Comparison of ENCODE assay signal across 10 mouse cellular contexts in the genomic region with DNA sequence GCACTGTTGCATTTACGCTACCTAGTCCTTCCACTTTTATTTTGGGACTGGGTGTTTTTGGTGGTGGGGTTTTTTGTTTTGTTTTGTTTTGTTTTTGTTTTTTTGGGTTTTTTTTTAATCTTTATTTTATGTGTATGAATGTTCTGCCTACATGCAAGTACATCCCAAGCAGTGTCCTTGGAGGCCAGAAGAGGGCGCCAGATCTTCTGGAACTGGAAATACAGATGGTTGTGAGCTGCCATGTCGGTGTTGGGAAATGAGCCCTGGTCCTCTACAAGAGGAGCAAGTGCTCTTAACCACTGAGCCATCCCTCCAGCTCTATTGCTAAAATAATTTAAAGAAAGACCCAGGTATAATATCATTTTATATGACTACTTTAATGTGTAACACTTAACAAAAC. TPM values are rescaled to one million over a fixed set of nuclear protein-coding genes. Genes with fewer than 3 reads are reported as not detected.
DNase-seq lines count a peak whose midpoint lies in the region; ATAC-seq and TF ChIP-seq lines count a peak whose summit lies in the region.
"Had no signal": no experiment of that assay in that cellular context is flagged by ENCODE, and none has a peak within 500 bp of the region (broad histone marks: within the 10 kb centered on the region; RNA-seq: fewer than 3 reads in every experiment).

No protein-coding gene starts in this region.

- H3K4me3 ChIP-seq in hindbrain, postnatal 0 days (ENCODE audit: low read length), result no peak overlapping the region
- H3K4me3 ChIP-seq in hindbrain, embryonic 14.5 days (replicated peaks; ENCODE audit: low read length), result no peak overlapping the region
- H3K4me3 ChIP-seq: midbrain, embryonic 12.5 days had no signal

- no peaks in the 10 kb centered on the region for H3K9me3 ChIP-seq in hindbrain, postnatal 0 days (ENCODE audit: low read length)
- no peaks in the 10 kb centered on the region for H3K9me3 ChIP-seq in hindbrain, embryonic 14.5 days (ENCODE audit: control insufficient read depth, low read length)
- H3K9me3 ChIP-seq: midbrain, embryonic 12.5 days had no signal

- DNase-seq in hindbrain, postnatal 0 days (ENCODE audit: low spot score), result no peak
- no peak for DNase-seq in hindbrain, embryonic 14.5 days (ENCODE audit: low spot score)
- peak; percentile 34 for DNase-seq in thymus, postnatal 0 days (ENCODE audit: low spot score)
- DNase-seq in thymus, postnatal 36 days, result no peak
- DNase-seq in c-Kit-positive CD71-positive TER-119-negative erythroid progenitor cells, embryonic 14.5 days (ENCODE audit: low read depth), result peak; percentile 41
- no peak for DNase-seq in frontal cortex, postnatal 25 days (ENCODE audit: low spot score in 2 of 2)
- DNase-seq in right cerebral cortex, postnatal 36 days (ENCODE audit: low spot score in 2 of 2), result no peak
- no peak for DNase-seq in T-cell, adult 2 months (ENCODE audit: low spot score)

- no peak for ATAC-seq in hindbrain, postnatal 0 days
- ATAC-seq in hindbrain, embryonic 14.5 days (ENCODE audit: low FRiP score), result no peak

- WGBS in hindbrain, postnatal 0 days, result 49% methylated on average over 3 of the region's 3 CpGs
- 55% methylated on average over 3 of the region's 3 CpGs for WGBS in hindbrain, embryonic 14.5 days

- no peaks in the 10 kb centered on the region for H3K4me1 ChIP-seq in hindbrain, postnatal 0 days (ENCODE audit: insufficient read depth, low read length)
- H3K4me1 ChIP-seq in hindbrain, embryonic 14.5 days (replicated peaks; ENCODE audit: control insufficient read depth, insufficient read depth, low read length), result no peaks in the 10 kb centered on the region
- H3K4me1 ChIP-seq: midbrain, embryonic 12.5 days had no signal

- no peak overlapping the region for H3K9ac ChIP-seq in hindbrain, postnatal 0 days (replicated peaks; ENCODE audit: low read length)
- H3K9ac ChIP-seq in hindbrain, embryonic 14.5 days, result no peak overlapping the region
- H3K9ac ChIP-seq: midbrain, embryonic 12.5 days had no signal

- no peaks in the 10 kb centered on the region for H3K27me3 ChIP-seq in hindbrain, postnatal 0 days (ENCODE audit: insufficient read depth, low read length)
- H3K27me3 ChIP-seq in hindbrain, embryonic 14.5 days (ENCODE audit: control insufficient read depth, insufficient read depth, low read length), result no peaks in the 10 kb centered on the region
- H3K27me3 ChIP-seq: midbrain, embryonic 12.5 days had no signal

- no peak overlapping the region for H3K27ac ChIP-seq in hindbrain, postnatal 0 days
- no peak overlapping the region for H3K27ac ChIP-seq in hindbrain, embryonic 14.5 days
- H3K27ac ChIP-seq: midbrain, embryonic 12.5 days had no signal

- peaks cover 13% of the 10 kb centered on the region; the same call in 1 of the 2 replicates for H3K36me3 ChIP-seq in hindbrain, postnatal 0 days (ENCODE audit: insufficient read depth, low read length)
- H3K36me3 ChIP-seq in hindbrain, embryonic 14.5 days (replicated peaks; ENCODE audit: control insufficient read depth, insufficient read depth), result peaks cover 58% of the 10 kb centered on the region

- no peak overlapping the region for H3K4me2 ChIP-seq in hindbrain, postnatal 0 days (ENCODE audit: low read depth, low read length)
- no peak overlapping the region for H3K4me2 ChIP-seq in hindbrain, embryonic 14.5 days (replicated peaks)
- H3K4me2 ChIP-seq: midbrain, embryonic 12.5 days had no signal

- peak; percentile 49 for TF ChIP-seq CTCF in hindbrain, postnatal 0 days (IDR thresholded peaks at IDR 0.05; ENCODE audit: low read depth)

RNA-seq across cellular contexts. Expression of a gene that starts 16.5 kb away (rescaled TPM):
- 31.9 and 35.4 TPM in 2 replicates for total RNA-seq in hindbrain, postnatal 0 days (2014; rRNA removed)
- 52.2 and 53.4 TPM in 2 replicates for polyA plus RNA-seq in hindbrain, postnatal 0 days (2015; fragmentation: Nextera tagmentation; extraction: Ambion mirVana)
- polyA plus RNA-seq in hindbrain, embryonic 14.5 days (2014; fragmentation: Nextera tagmentation; extraction: Ambion mirVana), result 27.6 and 28.1 TPM in 2 replicates
- 24.0 and 24.4 TPM in 2 replicates for polyA plus RNA-seq in thymus, postnatal 0 days (2015; fragmentation: Nextera tagmentation; extraction: Ambion mirVana)

RNA-seq across cellular contexts. Expression of a gene that starts 24.0 kb away (rescaled TPM):
- 105 and 110 TPM in 2 replicates for total RNA-seq in hindbrain, postnatal 0 days (2014; rRNA removed)
- 138 and 144 TPM in 2 replicates for polyA plus RNA-seq in hindbrain, postnatal 0 days (2015; fragmentation: Nextera tagmentation; extraction: Ambion mirVana)
- polyA plus RNA-seq in hindbrain, embryonic 14.5 days (2014; fragmentation: Nextera tagmentation; extraction: Ambion mirVana), result 132 and 134 TPM in 2 replicates
- polyA plus RNA-seq in thymus, postnatal 0 days (2015; fragmentation: Nextera tagmentation; extraction: Ambion mirVana), result 232 and 242 TPM in 2 replicates

RNA-seq across cellular contexts. Expression of a gene that starts 27.6 kb away (rescaled TPM):
- 161 and 179 TPM in 2 replicates for total RNA-seq in hindbrain, postnatal 0 days (2014; rRNA removed)
- polyA plus RNA-seq in hindbrain, postnatal 0 days (2015; fragmentation: Nextera tagmentation; extraction: Ambion mirVana), result 12.2 and 12.4 TPM in 2 replicates
- 17.9 and 20.7 TPM in 2 replicates for polyA plus RNA-seq in hindbrain, embryonic 14.5 days (2014; fragmentation: Nextera tagmentation; extraction: Ambion mirVana)
- polyA plus RNA-seq in thymus, postnatal 0 days (2015; fragmentation: Nextera tagmentation; extraction: Ambion mirVana), result 0.06 and 0.07 TPM in 2 replicates

RNA-seq across cellular contexts. Expression of a gene that starts 31.9 kb away (rescaled TPM):
- total RNA-seq in hindbrain, postnatal 0 days (2014; rRNA removed), result not detected in 2 replicates
- 0.10 and 0.15 TPM in 2 replicates for polyA plus RNA-seq in hindbrain, postnatal 0 days (2015; fragmentation: Nextera tagmentation; extraction: Ambion mirVana)
- polyA plus RNA-seq in hindbrain, embryonic 14.5 days (2014; fragmentation: Nextera tagmentation; extraction: Ambion mirVana), result 0.31 TPM in 2 replicates
- 0.05 and 0.06 TPM in 2 replicates for polyA plus RNA-seq in thymus, postnatal 0 days (2015; fragmentation: Nextera tagmentation; extraction: Ambion mirVana)
- polyA plus RNA-seq: gonadal fat pad, adult 2 months had no signal

RNA-seq across cellular contexts. Expression of a gene that starts 51.8 kb away (rescaled TPM):
- total RNA-seq in hindbrain, postnatal 0 days (2014; rRNA removed), result 1.1 and 1.4 TPM in 2 replicates
- polyA plus RNA-seq in hindbrain, postnatal 0 days (2015; fragmentation: Nextera tagmentation; extraction: Ambion mirVana), result 1.6 and 2.6 TPM in 2 replicates
- polyA plus RNA-seq in hindbrain, embryonic 14.5 days (2014; fragmentation: Nextera tagmentation; extraction: Ambion mirVana), result 3.0 and 3.6 TPM in 2 replicates
- polyA plus RNA-seq in thymus, postnatal 0 days (2015; fragmentation: Nextera tagmentation; extraction: Ambion mirVana), result 3.3 and 4.4 TPM in 2 replicates

Comparison
In these comparisons a context has a peak if more than half of its experiments do, and no peak if none do; other contexts are left out.
1. DNase-seq: peak in thymus, postnatal 0 days (single experiment) and c-Kit-positive CD71-positive TER-119-negative erythroid progenitor cells, embryonic 14.5 days (single experiment); none in hindbrain, postnatal 0 days (single experiment), hindbrain, embryonic 14.5 days (single experiment), thymus, postnatal 36 days (0 of 2), frontal cortex, postnatal 25 days (0 of 2), right cerebral cortex, postnatal 36 days (0 of 2) and T-cell, adult 2 months (single experiment).
2. RNA of a gene that starts 27.6 kb away (polyA plus RNA-seq): 17.9 to 20.7 TPM in hindbrain, embryonic 14.5 days and 12.2 to 12.4 TPM in hindbrain, postnatal 0 days; 0.06 to 0.07 TPM in thymus, postnatal 0 days; every median in the first group is over 10 times any median in the second.